Mouse (Mus musculus) C2C12 (cell line): ENCODE results near the gene Fancf.

Experiments used
- CEBPB ChIP-seq: IDR thresholded peaks from one replicate; pipeline ENCODE4 v1.6.1; 2011; ENCODE audit warnings: low read depth, mild to moderate bottlenecking, control low read depth, moderate library complexity
- CTCF ChIP-seq: IDR thresholded peaks from one replicate; pipeline ENCODE4 v1.5.1; 2011; ENCODE audit not compliant: control insufficient read depth, insufficient read depth, insufficient read length
- FOSL1 ChIP-seq: IDR thresholded peaks from one replicate; pipeline ENCODE4 v1.8.0; 2011; ENCODE audit warnings: mild to moderate bottlenecking, low read length; ENCODE audit not compliant: poor library complexity, insufficient read depth, severe bottlenecking
- MAX ChIP-seq: IDR thresholded peaks from one replicate; pipeline ENCODE4 v1.6.1; 2011; ENCODE audit warnings: mild to moderate bottlenecking, control low read depth
- MYOD1 ChIP-seq: IDR thresholded peaks from one replicate; pipeline ENCODE4 v1.6.1; 2011; ENCODE audit warnings: low read depth; ENCODE audit not compliant: control insufficient read depth, insufficient read length
- MYOG ChIP-seq: IDR thresholded peaks from one replicate; pipeline ENCODE4 v1.6.1; 2011; ENCODE audit not compliant: control insufficient read depth, insufficient read length; ENCODE audit errors: extremely low read depth
- USF1 ChIP-seq: IDR thresholded peaks from one replicate; pipeline ENCODE4 v1.6.1; 2011; ENCODE audit warnings: low read depth, mild to moderate bottlenecking, control low read depth, moderate library complexity

- TF ChIP-seq CTCF (no peak), FOSL1 (no peak), CEBPB (no peak), USF1 (no peak), MAX (no peak), MYOD1 (no peak), MYOG (no peak)
These were observed 40.6 kb downstream of the Fancf start for GRCm38 (mm10) chr7:51821467-51821866.
